In genomic region chr9:47473776-47474365, GRCm38 (mm10) we compare ENCODE assay signal across 16 mouse cellular contexts.
"Had no signal": no experiment of that assay in that cellular context is flagged by ENCODE, and none has a peak within 500 bp of the region (broad histone marks: within the 10 kb centered on the region; RNA-seq: fewer than 3 reads in every experiment).

No protein-coding gene starts in this region.

- H3K4me2 ChIP-seq: liver, embryonic 13.5 days; midbrain, embryonic 13.5 days had no signal

- DNase-seq: kidney, postnatal 10 days; kidney, postnatal 36 days; layer of hippocampus, postnatal 36 days; liver, embryonic 13.5 days; lung, adult 2 months; lung, postnatal 14 days; right cerebral cortex, adult 18-20 months; right cerebral cortex, postnatal 14 days; right cerebral cortex, postnatal 4 days; thymus, adult 2 months; thymus, postnatal 14 days; thymus, postnatal 4 days had no signal

- H3K27ac ChIP-seq: left cerebral cortex, adult 2 months; liver, embryonic 13.5 days; macrophage; midbrain, embryonic 13.5 days; stomach, postnatal 0 days had no signal

- H3K4me1 ChIP-seq: liver, embryonic 13.5 days had no signal

- H3K36me3 ChIP-seq: liver, embryonic 13.5 days; midbrain, embryonic 13.5 days had no signal

- H3K9me3 ChIP-seq: liver, embryonic 13.5 days; midbrain, embryonic 13.5 days had no signal

- H3K27me3 ChIP-seq: liver, embryonic 13.5 days; midbrain, embryonic 13.5 days had no signal

- H3K9ac ChIP-seq: liver, embryonic 13.5 days; midbrain, embryonic 13.5 days had no signal

- H3K4me3 ChIP-seq: left cerebral cortex, adult 2 months; liver, embryonic 13.5 days; midbrain, embryonic 13.5 days had no signal

- ATAC-seq: midbrain, embryonic 13.5 days had no signal
